Mouse (Mus musculus): Measurements from ENCODE around the gene Stxbp4. TPM values are rescaled to one million over a fixed set of nuclear protein-coding genes. Genes with fewer than 3 reads are reported as not detected.

Stxbp4 gene
- polyA plus RNA-seq, 1 experiment from 2014 or later: 1.9 TPM

GRCm38 (mm10) chr11:90553963-90554362 is 83.9 kb downstream of the Stxbp4 start:
- no peaks in the 10 kb centered on the region for H3K36me3 ChIP-seq (ENCODE audit: inconsistent target)
- WGBS (ENCODE audit: missing documents): 36% methylated on average over 5 of the region's 5 CpGs
- H3K27ac ChIP-seq: no peak overlapping the region
- no peaks in the 10 kb centered on the region for H3K79me2 ChIP-seq (ENCODE audit: inconsistent target)
- H3K4me3 ChIP-seq (ENCODE audit: inconsistent target): no peak overlapping the region

DNA sequence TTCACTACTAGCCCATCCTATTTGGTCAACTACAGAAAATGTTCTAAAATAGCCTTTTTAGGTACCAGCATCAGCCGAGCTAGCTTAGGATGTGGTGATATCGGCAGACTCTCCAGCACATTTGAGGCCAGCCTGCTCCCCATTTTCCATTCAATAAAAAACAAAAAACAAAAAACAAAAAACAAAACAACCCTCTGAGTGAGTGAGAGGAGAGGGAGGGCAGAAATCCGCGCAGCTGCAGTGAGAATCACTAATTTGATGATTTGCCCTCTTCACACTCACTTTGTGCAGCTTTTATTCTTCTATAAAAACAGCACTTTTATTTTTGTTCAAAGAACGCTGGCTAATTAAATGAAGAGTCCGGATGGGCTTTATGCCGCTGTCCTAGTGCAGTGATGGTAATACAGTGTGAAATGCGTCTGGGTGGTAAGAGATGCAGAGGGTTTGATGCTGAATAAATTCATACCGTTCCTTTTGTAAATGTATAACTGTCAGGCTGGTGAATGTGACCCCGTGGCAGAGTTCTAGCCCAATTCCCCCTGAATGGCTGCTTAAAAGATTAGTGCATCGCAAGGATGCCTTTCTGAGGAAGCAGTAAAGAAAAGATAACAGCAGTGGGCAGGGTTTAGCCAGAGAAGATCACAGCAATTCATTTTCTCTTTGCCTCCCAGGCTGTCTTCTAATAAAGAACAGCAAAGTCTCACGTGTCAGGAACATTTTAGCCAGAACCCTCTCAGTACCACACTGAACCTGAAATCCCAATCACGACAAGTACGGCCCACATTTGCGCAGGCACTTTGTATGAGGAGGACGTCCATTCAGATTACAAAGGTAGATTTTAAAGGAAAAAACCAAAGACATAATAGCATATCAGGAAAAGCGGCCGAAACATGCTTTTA is 85.3 kb downstream of the Stxbp4 start:
- H3K27ac ChIP-seq: no peak overlapping the region
- 82% methylated on average over 17 of the region's 18 CpGs for WGBS (ENCODE audit: missing documents)
- H3K79me2 ChIP-seq (ENCODE audit: inconsistent target): no peaks in the 10 kb centered on the region
- no peak overlapping the region for H3K4me3 ChIP-seq (ENCODE audit: inconsistent target)
- H3K36me3 ChIP-seq (ENCODE audit: inconsistent target): no peaks in the 10 kb centered on the region

DNA sequence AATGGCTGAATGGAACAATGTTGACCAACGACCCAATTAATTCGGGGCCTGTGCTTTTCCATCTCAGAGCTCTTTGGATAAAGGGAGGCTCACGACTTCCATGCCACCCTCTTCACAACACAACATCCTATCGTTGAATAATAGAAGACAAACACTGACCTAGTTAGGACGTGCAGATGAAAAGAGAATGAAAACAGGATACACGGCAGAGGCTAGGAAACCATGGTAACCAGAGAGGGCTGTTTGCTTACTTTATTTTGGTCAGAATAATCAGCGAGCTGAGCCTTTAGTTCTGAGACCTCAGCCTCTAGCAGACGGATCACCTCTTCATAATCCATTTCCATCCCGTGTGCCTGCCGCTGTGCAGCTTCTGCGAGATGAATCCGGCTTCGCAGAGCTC is 89.3 kb downstream of the Stxbp4 start:
- 63% methylated on average over 13 of the region's 13 CpGs for WGBS (ENCODE audit: missing documents)
- H3K79me2 ChIP-seq (ENCODE audit: inconsistent target): no peaks in the 10 kb centered on the region
- H3K4me3 ChIP-seq (ENCODE audit: inconsistent target): no peak overlapping the region
- H3K27ac ChIP-seq: no peak overlapping the region
- H3K36me3 ChIP-seq (ENCODE audit: inconsistent target): no peaks in the 10 kb centered on the region

DNA sequence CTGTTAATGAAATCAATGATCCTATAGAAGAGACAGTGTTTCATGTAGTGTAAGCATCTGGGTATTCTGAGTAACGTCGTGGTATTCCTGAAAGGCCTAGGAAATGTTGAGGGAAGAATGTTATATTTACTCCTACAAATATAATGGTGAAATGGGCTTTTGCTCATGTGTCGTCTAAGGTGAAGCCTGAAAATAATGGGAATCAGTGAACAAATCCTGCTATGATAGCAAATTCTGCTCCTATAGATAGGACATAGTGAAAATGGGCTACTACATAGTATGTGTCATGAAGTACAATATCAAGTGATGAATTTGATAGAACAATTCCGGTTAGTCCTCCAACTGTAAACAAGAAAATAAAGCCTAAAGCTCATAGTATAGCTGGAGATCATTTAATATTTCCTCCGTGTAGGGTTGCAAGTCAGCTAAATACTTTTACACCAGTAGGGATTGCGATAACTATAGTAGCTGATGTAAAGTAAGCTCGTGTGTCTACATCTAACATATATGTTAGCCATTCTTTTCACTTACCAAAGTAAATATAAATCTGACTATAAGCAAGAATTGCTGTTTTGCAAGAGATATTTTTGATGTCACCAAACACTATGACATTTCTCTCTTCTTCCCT is 99.1 kb downstream of the Stxbp4 start:
- WGBS (ENCODE audit: missing documents): 94% methylated on average over 7 of the region's 7 CpGs
- Histone ChIP-seq H3K27ac (no peak overlapping the region), H3K79me2 (ENCODE audit: inconsistent target) (no peaks in the 10 kb centered on the region), H3K4me3 (ENCODE audit: inconsistent target) (no peak overlapping the region), H3K36me3 (ENCODE audit: inconsistent target) (no peaks in the 10 kb centered on the region)

- 69% methylated on average over 2 of the region's 2 CpGs for WGBS (ENCODE audit: missing documents)
- Histone ChIP-seq H3K4me3 (ENCODE audit: inconsistent target) (no peak overlapping the region), H3K27ac (no peak overlapping the region)
Measured at GRCm38 (mm10) chr11:90525311-90525710, 112.6 kb downstream of the Stxbp4 start.

DNA sequence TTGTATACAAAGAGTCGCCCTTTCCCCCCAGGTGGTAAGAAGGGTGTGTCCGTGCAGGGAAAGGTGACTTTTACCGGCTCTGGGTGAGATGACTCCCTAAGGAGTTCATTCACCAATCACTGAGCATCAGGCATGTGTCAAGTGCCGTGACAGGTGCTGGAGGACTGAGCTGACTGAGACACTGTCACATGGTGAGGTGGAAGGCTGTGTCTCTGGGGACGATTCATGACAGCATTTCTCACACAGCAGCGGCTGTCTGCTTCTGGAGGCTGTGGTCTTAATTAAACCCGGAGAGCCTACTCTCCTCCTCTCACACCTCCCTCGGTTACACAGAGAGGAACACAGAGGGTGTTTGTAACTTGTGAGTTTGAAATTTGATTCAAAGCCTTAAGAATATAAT is 116.8 kb downstream of the Stxbp4 start:
- H3K79me2 ChIP-seq (ENCODE audit: inconsistent target): no peaks in the 10 kb centered on the region
- no peak overlapping the region for H3K4me3 ChIP-seq (ENCODE audit: inconsistent target)
- H3K36me3 ChIP-seq (ENCODE audit: inconsistent target): no peaks in the 10 kb centered on the region
- WGBS (ENCODE audit: missing documents): 89% methylated on average over 8 of the region's 8 CpGs
- no peak overlapping the region for H3K27ac ChIP-seq

More at GRCm38 (mm10) chr11:90525311-90525710, 112.6 kb downstream of the Stxbp4 start:
- H3K36me3 ChIP-seq (ENCODE audit: inconsistent target): no peaks in the 10 kb centered on the region
- no peaks in the 10 kb centered on the region for H3K79me2 ChIP-seq (ENCODE audit: inconsistent target)

DNA sequence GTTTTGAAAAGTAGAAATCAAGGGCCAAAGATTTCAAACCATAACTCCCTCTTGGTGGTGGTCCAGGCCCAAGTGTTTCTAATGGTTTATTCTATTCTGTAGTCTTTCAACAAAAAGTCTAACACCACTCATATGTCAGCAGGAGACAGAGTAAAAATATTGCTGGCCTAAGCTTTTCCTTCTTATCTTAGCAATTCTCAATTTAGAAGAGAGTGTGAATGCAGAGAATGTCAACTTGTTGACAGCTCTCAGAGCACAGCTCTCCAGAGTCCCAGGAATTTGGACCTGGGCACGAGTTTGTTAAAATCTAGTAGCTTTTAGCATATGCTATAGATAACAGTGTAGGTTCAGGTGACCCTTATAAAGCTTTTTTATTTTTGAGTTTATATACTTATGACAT is 120.1 kb downstream of the Stxbp4 start:
- H3K79me2 ChIP-seq (ENCODE audit: inconsistent target): no peaks in the 10 kb centered on the region
- no peak overlapping the region for H3K27ac ChIP-seq
- 100% methylated on average over 1 of the region's 1 CpGs for WGBS (ENCODE audit: missing documents)
- no peaks in the 10 kb centered on the region for H3K36me3 ChIP-seq (ENCODE audit: inconsistent target)
- no peak overlapping the region for H3K4me3 ChIP-seq (ENCODE audit: inconsistent target)

DNA sequence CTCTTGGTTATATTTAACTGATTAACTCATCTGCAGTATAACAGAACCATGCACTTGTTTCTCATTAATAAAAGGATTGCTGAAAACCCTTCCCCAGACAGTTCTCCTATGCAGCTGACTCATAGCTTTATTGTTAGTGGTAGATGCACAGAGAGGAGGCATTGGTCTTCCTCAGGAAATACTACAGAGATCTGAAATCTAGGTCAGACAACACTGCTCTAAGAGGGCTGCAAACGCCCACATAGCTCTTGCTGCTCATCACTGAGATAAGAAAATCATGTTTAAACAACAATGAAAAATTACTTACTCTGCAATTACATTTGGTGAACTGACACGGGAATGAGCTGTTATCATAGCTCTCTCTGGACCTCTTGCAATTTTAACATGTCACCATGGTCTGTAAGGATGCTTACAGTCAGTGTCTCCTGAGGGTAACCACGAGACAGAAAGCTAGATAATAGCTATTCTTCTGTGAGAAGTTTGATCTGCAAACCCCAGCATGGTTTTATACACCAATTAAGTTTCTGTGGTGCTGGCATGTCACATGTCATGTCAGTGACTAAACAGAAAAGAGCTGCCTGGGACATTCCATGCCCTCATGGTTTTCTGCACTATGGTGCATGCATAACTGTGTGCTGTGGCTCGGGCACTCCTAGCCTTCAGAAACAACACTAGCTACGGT is 125.2 kb downstream of the Stxbp4 start:
- WGBS (ENCODE audit: missing documents): 62% methylated on average over 5 of the region's 5 CpGs
- no peaks in the 10 kb centered on the region for H3K36me3 ChIP-seq (ENCODE audit: inconsistent target)
- no peak overlapping the region for H3K27ac ChIP-seq
- no peaks in the 10 kb centered on the region for H3K79me2 ChIP-seq (ENCODE audit: inconsistent target)
- no peak overlapping the region for H3K4me3 ChIP-seq (ENCODE audit: inconsistent target)

- no peak overlapping the region for H3K4me3 ChIP-seq (ENCODE audit: inconsistent target)
- no peaks in the 10 kb centered on the region for H3K36me3 ChIP-seq (ENCODE audit: inconsistent target)
- WGBS (ENCODE audit: missing documents): 76% methylated on average over 4 of the region's 4 CpGs
- no peaks in the 10 kb centered on the region for H3K79me2 ChIP-seq (ENCODE audit: inconsistent target)
- no peak overlapping the region for H3K27ac ChIP-seq
Measured at GRCm38 (mm10) chr11:90501846-90502245, 136.0 kb downstream of the Stxbp4 start.

DNA sequence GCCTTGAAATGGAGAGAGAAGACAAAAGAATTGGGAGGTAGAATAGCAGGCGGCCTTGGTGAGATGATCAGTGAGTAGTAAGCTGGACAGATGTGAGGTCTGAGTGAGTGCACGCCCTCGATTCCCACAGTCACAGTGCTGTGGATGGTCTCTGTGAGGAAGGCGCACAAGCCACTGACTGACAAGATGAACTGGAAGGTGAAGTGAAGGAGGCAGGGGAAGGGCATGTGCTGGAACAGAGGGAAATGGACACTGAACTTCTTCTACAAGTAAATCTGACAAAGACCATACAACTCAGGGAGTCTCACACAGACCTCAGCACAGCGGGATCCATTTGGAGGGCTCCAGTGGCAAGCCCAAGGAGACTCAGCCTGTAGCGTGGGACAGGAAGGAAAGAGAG is 138.0 kb downstream of the Stxbp4 start:
- Histone ChIP-seq H3K27ac (no peak overlapping the region), H3K79me2 (ENCODE audit: inconsistent target) (no peaks in the 10 kb centered on the region), H3K4me3 (ENCODE audit: inconsistent target) (no peak overlapping the region), H3K36me3 (ENCODE audit: inconsistent target) (no peaks in the 10 kb centered on the region)
- 91% methylated on average over 6 of the region's 6 CpGs for whole genome bisulfite sequencing (ENCODE audit: missing documents)

DNA sequence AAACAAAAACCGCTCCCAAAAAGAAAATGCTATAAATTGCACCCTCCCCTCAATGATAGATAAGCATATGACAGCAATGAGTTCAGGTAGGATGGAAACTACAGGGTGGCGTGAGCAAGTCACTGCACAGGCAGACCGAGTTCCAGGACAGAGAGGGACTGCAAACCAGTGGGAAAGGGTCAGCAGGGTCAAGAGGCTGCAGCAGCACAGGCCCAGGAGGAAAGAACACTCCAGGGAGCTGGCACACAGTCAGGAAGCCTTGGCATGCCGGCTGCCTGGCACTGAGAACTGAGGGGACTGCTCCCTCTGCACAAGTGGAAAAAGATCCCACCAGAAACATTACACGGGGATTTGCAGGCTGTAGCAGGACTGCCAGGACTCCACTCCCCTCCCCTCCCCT is 139.4 kb downstream of the Stxbp4 start:
- 86% methylated on average over 3 of the region's 5 CpGs for WGBS (ENCODE audit: missing documents)
- Histone ChIP-seq H3K27ac (no peak overlapping the region), H3K36me3 (ENCODE audit: inconsistent target) (no peaks in the 10 kb centered on the region), H3K79me2 (ENCODE audit: inconsistent target) (no peaks in the 10 kb centered on the region), H3K4me3 (ENCODE audit: inconsistent target) (no peak overlapping the region)

GRCm38 (mm10) chr11:90494981-90495380 is 142.9 kb downstream of the Stxbp4 start:
- Histone ChIP-seq H3K4me3 (ENCODE audit: inconsistent target) (no peak overlapping the region), H3K27ac (no peak overlapping the region), H3K79me2 (ENCODE audit: inconsistent target) (no peaks in the 10 kb centered on the region), H3K36me3 (ENCODE audit: inconsistent target) (no peaks in the 10 kb centered on the region)
- WGBS (ENCODE audit: missing documents): 86% methylated on average over 1 of the region's 1 CpGs

DNA sequence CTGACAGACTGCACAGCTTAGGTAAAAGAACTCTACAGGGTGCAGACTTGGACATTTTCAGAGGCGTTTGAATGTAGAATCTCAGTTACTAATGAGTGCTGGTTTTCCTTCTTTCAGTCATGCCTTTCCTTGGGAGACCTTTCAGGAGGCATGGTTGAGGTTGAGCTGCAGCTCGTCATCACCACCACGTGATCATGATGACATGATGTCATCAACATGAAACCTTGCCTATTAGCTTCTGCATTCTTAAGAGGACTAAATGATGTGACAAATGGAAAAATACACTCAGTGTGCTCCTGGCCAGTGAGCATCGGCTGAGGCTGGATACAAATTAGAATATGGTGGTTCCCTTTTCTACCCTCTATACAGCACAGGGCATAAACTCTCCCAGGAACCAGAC is 145.4 kb downstream of the Stxbp4 start:
- Histone ChIP-seq H3K27ac (no peak overlapping the region), H3K4me3 (ENCODE audit: inconsistent target) (no peak overlapping the region), H3K79me2 (ENCODE audit: inconsistent target) (no peaks in the 10 kb centered on the region), H3K36me3 (ENCODE audit: inconsistent target) (no peaks in the 10 kb centered on the region)
- WGBS (ENCODE audit: missing documents): 90% methylated on average over 4 of the region's 4 CpGs

GRCm38 (mm10) chr11:90489166-90489565 is 148.7 kb downstream of the Stxbp4 start:
- Histone ChIP-seq H3K4me3 (ENCODE audit: inconsistent target) (no peak overlapping the region), H3K27ac (no peak overlapping the region), H3K79me2 (ENCODE audit: inconsistent target) (no peaks in the 10 kb centered on the region), H3K36me3 (ENCODE audit: inconsistent target) (no peaks in the 10 kb centered on the region)
- WGBS (ENCODE audit: missing documents): 96% methylated on average over 10 of the region's 10 CpGs

GRCm38 (mm10) chr11:90487686-90488085 is 150.2 kb downstream of the Stxbp4 start:
- no peaks in the 10 kb centered on the region for H3K79me2 ChIP-seq (ENCODE audit: inconsistent target)
- H3K4me3 ChIP-seq (ENCODE audit: inconsistent target): no peak overlapping the region
- over 99% methylated on average over 8 of the region's 8 CpGs for WGBS (ENCODE audit: missing documents)
- no peak overlapping the region for H3K27ac ChIP-seq
- no peaks in the 10 kb centered on the region for H3K36me3 ChIP-seq (ENCODE audit: inconsistent target)
